Mouse (Mus musculus) CH12.LX (cell line): ENCODE results near the gene Trpc1. TPM values are rescaled to one million over a fixed set of nuclear protein-coding genes. Genes with fewer than 3 reads are reported as not detected.
A peak's percentile ranks its signal among the peaks of the same experiment; 100 is the strongest.

Source experiments
- DNase-seq: peaks from one replicate; pipeline ENCODE4 v3.0.0-alpha.2; 2013; ENCODE audit errors: extremely low read depth
- H3K27ac ChIP-seq: 2 replicates; pipeline ENCODE4 v1.5.1; 2012; ENCODE audit warnings: low read depth, mild to moderate bottlenecking, control low read depth, moderate library complexity; ENCODE audit not compliant: insufficient read depth
- H3K27me3 ChIP-seq: replicated peaks from 2 replicates; pipeline ENCODE3; 2012; ENCODE audit warnings: inconsistent platforms
- H3K36me3 ChIP-seq, 2 experiments: replicated peaks in 1 of 2; 2 replicates each; pipeline versions ENCODE3 to v1.6.1; 2012; ENCODE audit warnings: inconsistent platforms in 1 of 2, low read length in 1 of 2, mild to moderate bottlenecking in 1 of 2, mixed read lengths in 1 of 2, moderate library complexity in 1 of 2; ENCODE audit not compliant: control insufficient read depth in 1 of 2, insufficient read depth in 1 of 2
- H3K4me1 ChIP-seq, 2 experiments: 2 replicates each; pipeline ENCODE4 v1.6.1; 2012; ENCODE audit warnings: inconsistent platforms in 1 of 2, moderate library complexity in 1 of 2; ENCODE audit not compliant: insufficient read depth in 2 of 2, control insufficient read depth in 1 of 2
- H3K4me2 ChIP-seq: 2 replicates; pipeline ENCODE4 v1.6.1; 2012; ENCODE audit warnings: low read depth, mild to moderate bottlenecking, control low read depth; ENCODE audit not compliant: poor library complexity, insufficient read depth, severe bottlenecking
- H3K4me3 ChIP-seq, 3 experiments: fragments of 150-350 bp in 1 of 3; sonication (generic) in 1 of 3; replicated peaks in 1 of 3; 2 replicates each; pipeline versions ENCODE3 to v1.5.1; 2011 to 2012; ENCODE audit warnings: low read depth in 2 of 3, low read length in 2 of 3, mild to moderate bottlenecking in 2 of 3, moderate library complexity in 2 of 3, control low read depth in 1 of 3, improper control_type of control experiment in 1 of 3, inconsistent platforms in 1 of 3, mixed read lengths in 1 of 3; ENCODE audit not compliant: poor library complexity in 1 of 3
- H3K79me2 ChIP-seq: replicated peaks from 2 replicates; pipeline ENCODE4 v1.6.1; 2012; ENCODE audit warnings: mild to moderate bottlenecking, moderate library complexity; ENCODE audit not compliant: control insufficient read depth, poor library complexity, insufficient read depth, severe bottlenecking; ENCODE audit errors: extremely low read depth
- H3K9ac ChIP-seq: 2 replicates; pipeline ENCODE4 v1.6.1; 2012; ENCODE audit warnings: low read depth, mild to moderate bottlenecking, control low read depth, moderate library complexity; ENCODE audit not compliant: insufficient read depth
- H3K9me3 ChIP-seq: replicated peaks from 2 replicates; pipeline ENCODE3; 2012; ENCODE audit warnings: low read length, inconsistent platforms, mixed read lengths
- BHLHE40 ChIP-seq: IDR thresholded peaks from 2 replicates; pipeline ENCODE4 v1.6.1; 2011; ENCODE audit warnings: mild to moderate bottlenecking, low read depth, low read length, improper control_type of control experiment
- CHD2 ChIP-seq: IDR thresholded peaks from 2 replicates; pipeline ENCODE4 v1.6.1; 2011; ENCODE audit warnings: low read length, improper control_type of control experiment
- CTCF ChIP-seq, 2 experiments: IDR thresholded peaks in 1 of 2; conservative IDR thresholded peaks in 1 of 2; 2 replicates each; pipeline ENCODE4 v1.5.1; 2011 to 2012; ENCODE audit warnings: low read depth in 2 of 2, low read length in 2 of 2, improper control_type of control experiment in 1 of 2, inconsistent platforms in 1 of 2, mild to moderate bottlenecking in 1 of 2, moderate library complexity in 1 of 2
- E2F4 ChIP-seq: IDR thresholded peaks from 2 replicates; pipeline ENCODE4 v1.6.1; 2011; ENCODE audit warnings: low read depth, low read length, improper control_type of control experiment; ENCODE audit not compliant: insufficient replicate concordance
- JUND ChIP-seq: conservative IDR thresholded peaks from 2 replicates; pipeline ENCODE4 v1.6.1; 2011; ENCODE audit warnings: low read depth, low read length, improper control_type of control experiment
- MAX ChIP-seq: IDR thresholded peaks from 2 replicates; pipeline ENCODE4 v1.6.1; 2011; ENCODE audit warnings: low read length, improper control_type of control experiment
- MYC ChIP-seq: IDR thresholded peaks from 2 replicates; pipeline ENCODE4 v1.6.1; 2011; ENCODE audit warnings: low read depth, mild to moderate bottlenecking, improper control_type of control experiment, low read length
- NELFE ChIP-seq: IDR thresholded peaks from 2 replicates; pipeline ENCODE4 v1.6.1; 2011; ENCODE audit warnings: low read depth, low read length, improper control_type of control experiment
- POLR2A ChIP-seq: IDR thresholded peaks from 2 replicates; pipeline ENCODE4 v1.6.1; 2011; ENCODE audit warnings: low read depth, mild to moderate bottlenecking, improper control_type of control experiment, low read length
- RAD21 ChIP-seq: IDR thresholded peaks from 2 replicates; pipeline ENCODE4 v1.6.1; 2011; ENCODE audit warnings: low read depth, mild to moderate bottlenecking, low read length, improper control_type of control experiment, moderate library complexity
- RCOR1 ChIP-seq: conservative IDR thresholded peaks from 2 replicates; pipeline ENCODE4 v1.6.1; 2012; ENCODE audit warnings: low read depth, mild to moderate bottlenecking, inconsistent platforms, low read length, improper control_type of control experiment
- SMC3 ChIP-seq: IDR thresholded peaks from 2 replicates; pipeline ENCODE4 v1.6.1; 2011; ENCODE audit warnings: low read depth, low read length, improper control_type of control experiment
- TBP ChIP-seq: conservative IDR thresholded peaks from 2 replicates; pipeline ENCODE4 v1.6.1; 2011; ENCODE audit warnings: low read depth, low read length, improper control_type of control experiment
- USF2 ChIP-seq: conservative IDR thresholded peaks from 2 replicates; pipeline ENCODE4 v1.6.1; 2011; ENCODE audit warnings: low read depth, low read length, improper control_type of control experiment
- ZKSCAN1 ChIP-seq: IDR thresholded peaks from 2 replicates; pipeline ENCODE4 v1.6.1; 2012; ENCODE audit warnings: low read depth, inconsistent platforms, low read length, improper control_type of control experiment, borderline replicate concordance
- dilution Hi-C: fragments of 300-500 bp; cut with MboI; formaldehyde crosslinking; loops from 2 replicates; pipeline ENCODE4 v1.14.3; 2020; ENCODE audit warnings: low sequenced_read_pairs; ENCODE audit not compliant: extremely low pct_unique_long_range_greater_than_20kb, extremely low pct_ligation_motif_present
- in situ Hi-C: fragments of 300-500 bp; cut with MboI; formaldehyde crosslinking; loops from 3 replicates; pipeline ENCODE4 v1.14.3; 2019; ENCODE audit warnings: low sequenced_read_pairs, low pct_ligation_motif_present, low pct_unique_long_range_greater_than_20kb, mixed read lengths
- polyA plus RNA-seq: library from polyadenylated mRNA; unstranded; fragments of >175 nt; gene quantifications from 2 replicates; pipeline ENCODE4 v1.2.1, GENCODE M21; 2012; ENCODE audit warnings: low read depth; ENCODE audit not compliant: insufficient read length
- total RNA-seq, 2 experiments: library from RNA; depleted of rRNA; stranded (reverse); fragments of 300-350 nt in 1 of 2; fragments of >200 nt in 1 of 2; gene quantifications; 2 replicates each; pipeline ENCODE4 v1.2.3; 2012 to 2014

Gene Trpc1
- total and polyA plus RNA-seq, 3 experiments, result not detected

DNA sequence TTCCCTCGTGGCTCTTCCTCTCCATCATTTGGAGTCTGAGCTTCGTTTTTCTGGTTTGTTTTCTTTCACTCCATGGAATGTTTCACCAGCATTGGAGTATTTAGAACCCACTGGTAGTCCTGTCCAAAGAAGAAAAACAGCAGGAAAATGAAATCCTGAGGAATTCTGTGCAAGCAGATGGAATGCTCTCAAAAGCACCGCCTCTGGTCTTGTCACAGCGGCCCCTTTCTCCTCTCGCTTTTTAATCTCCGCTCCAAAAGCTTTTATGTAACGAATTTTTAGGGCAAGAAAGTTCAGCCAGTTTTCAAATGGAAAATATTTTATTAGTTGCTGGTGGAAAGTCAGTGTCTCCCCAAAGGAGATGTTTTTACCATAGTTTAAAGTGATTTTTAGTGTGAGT, 70.2 kb downstream of the Trpc1 start:
- H3K27me3 ChIP-seq, result no peaks in the 10 kb centered on the region
- 0 out of 4 replicates have a peak, but pooled peaks cover 0 to 3% of the 10 kb centered on the region in 2 experiments for H3K4me1 ChIP-seq
- H3K27ac ChIP-seq, result no peak overlapping the region
- H3K79me2 ChIP-seq, result no peaks in the 10 kb centered on the region
- in situ Hi-C loops (loop anchor here (10.0 to 25.0 kb wide), 2 partner anchors 145 to 157 kb away; partner anchors contain the start of gene Pls1), dilution Hi-C loops (no loop called here)
- H3K9me3 ChIP-seq, result no peaks in the 10 kb centered on the region
- H3K9ac ChIP-seq, result no peak overlapping the region
- no peak overlapping the region for H3K4me2 ChIP-seq
- TF ChIP-seq MYC, result no peak
- TF ChIP-seq MAX, result no peak
- no peak for TF ChIP-seq E2F4
- no peak for TF ChIP-seq JUND
- no peak for TF ChIP-seq BHLHE40
- no peak for TF ChIP-seq TBP
- TF ChIP-seq CHD2, result no peak
- TF ChIP-seq RCOR1, result no peak
- TF ChIP-seq POLR2A, result no peak
- TF ChIP-seq ZKSCAN1, result no peak
- no peak for TF ChIP-seq USF2
- H3K4me3 ChIP-seq, result no peak overlapping the region
- H3K36me3 ChIP-seq, result no peaks in the 10 kb centered on the region
- no peak for DNase-seq

DNA sequence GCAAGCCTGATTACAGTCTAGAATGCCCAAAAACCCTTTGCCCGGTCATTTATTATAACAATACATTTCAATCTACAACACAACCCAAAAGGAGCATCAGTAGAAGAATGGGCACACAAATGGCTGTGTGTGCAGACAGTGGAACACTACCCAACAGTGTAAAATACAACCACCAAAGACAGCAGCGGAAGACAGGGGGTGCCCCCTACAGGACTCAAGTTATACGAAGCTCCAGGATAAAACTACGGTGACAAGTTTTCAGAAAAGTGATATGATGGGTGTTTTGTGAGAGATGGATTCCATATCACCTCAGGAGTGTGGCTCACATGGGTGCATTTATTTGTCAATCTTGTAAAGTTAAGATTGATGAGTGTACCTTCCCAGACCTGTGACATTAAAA, 74.2 kb downstream of the Trpc1 start:
- in situ Hi-C loops (loop anchor here (25.0 kb wide), 1 partner anchor 161 kb away; the partner anchor contains the start of gene Pls1), dilution Hi-C loops (no loop called here)
- H3K9me3 ChIP-seq, result no peaks in the 10 kb centered on the region
- no peaks in the 10 kb centered on the region for H3K79me2 ChIP-seq
- TF ChIP-seq TBP (no peak), NELFE (no peak), SMC3 (peak; percentile 42), CTCF (conservative IDR thresholded peaks at IDR 0.05 in 1 of 2, IDR thresholded peaks at IDR 0.05 in 1 of 2; ENCODE audit: low read depth in 2 of 2, low read length in 2 of 2) (peak; percentile 5 to 63; a peak in 2 of 4 replicates), RAD21 (peak; percentile 63)
- H3K9ac ChIP-seq, result no peak overlapping the region
- H3K27me3 ChIP-seq, result no peaks in the 10 kb centered on the region
- H3K4me2 ChIP-seq, result no peak overlapping the region
- no peaks in the 10 kb centered on the region for H3K36me3 ChIP-seq
- no peak overlapping the region for H3K27ac ChIP-seq
- 0 out of 4 replicates have a peak, but pooled peaks cover 0 to 3% of the 10 kb centered on the region in 2 experiments for H3K4me1 ChIP-seq
- peak; percentile 17 for DNase-seq
- no peak overlapping the region for H3K4me3 ChIP-seq
